Mouse (Mus musculus) adipocyte (in vitro differentiated cells): ENCODE measurements around the gene Spocd1.

Source experiments
- DNase-seq: peaks from one replicate; pipeline ENCODE4 v3.0.0-alpha.2; 2016; ENCODE audit warnings: low spot score

The Spocd1 gene

GRCm38 (mm10) chr4:130005593-130005992, 76.5 kb downstream of the Spocd1 start:
- DNase-seq = no peak

GRCm38 (mm10) chr4:130006533-130006932, 77.5 kb downstream of the Spocd1 start:
- no peak for DNase-seq
